Mouse (Mus musculus): ENCODE results near the gene Mpv17l.
"Not testable (repeated sequence)": the region's sequence is repeated elsewhere in the genome, so short reads cannot be mapped to it uniquely, and the experiment has no call there.

The Mpv17l gene

DNA sequence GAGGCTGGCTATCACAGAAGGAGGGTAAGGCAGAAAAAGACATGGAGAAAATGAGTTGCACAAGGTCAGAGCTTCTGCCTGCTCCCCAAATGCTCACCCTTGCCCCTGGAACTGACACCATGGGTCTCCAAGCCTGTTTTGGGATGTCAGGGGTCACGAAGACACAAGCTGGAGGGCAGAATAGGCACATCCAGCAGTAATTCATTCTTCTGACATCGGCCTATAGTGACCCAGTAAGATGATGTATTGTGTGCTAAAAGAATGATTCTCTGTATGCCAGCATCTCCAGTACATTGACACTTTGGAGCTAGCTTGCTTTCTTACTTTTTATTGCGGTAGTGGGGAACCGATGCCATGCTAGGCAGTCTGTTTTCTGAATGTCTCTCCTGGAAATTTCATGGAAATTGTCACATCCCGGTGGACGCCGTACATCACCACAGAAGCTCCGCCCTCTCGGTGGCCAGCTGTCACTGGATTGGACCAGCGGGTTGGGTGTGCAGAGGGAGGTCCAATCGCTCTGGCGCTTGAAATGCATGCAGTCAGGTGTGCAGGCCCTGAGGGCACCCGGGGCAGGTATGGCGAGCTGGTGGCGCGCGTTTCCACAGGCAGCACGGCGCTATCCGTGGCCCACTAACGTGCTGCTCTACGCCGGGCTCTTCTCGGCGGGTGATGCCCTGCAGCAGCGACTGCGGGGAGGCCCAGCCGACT is 37.3 kb downstream of the Mpv17l start:
- peak; percentile 94 for DNase-seq

DNA sequence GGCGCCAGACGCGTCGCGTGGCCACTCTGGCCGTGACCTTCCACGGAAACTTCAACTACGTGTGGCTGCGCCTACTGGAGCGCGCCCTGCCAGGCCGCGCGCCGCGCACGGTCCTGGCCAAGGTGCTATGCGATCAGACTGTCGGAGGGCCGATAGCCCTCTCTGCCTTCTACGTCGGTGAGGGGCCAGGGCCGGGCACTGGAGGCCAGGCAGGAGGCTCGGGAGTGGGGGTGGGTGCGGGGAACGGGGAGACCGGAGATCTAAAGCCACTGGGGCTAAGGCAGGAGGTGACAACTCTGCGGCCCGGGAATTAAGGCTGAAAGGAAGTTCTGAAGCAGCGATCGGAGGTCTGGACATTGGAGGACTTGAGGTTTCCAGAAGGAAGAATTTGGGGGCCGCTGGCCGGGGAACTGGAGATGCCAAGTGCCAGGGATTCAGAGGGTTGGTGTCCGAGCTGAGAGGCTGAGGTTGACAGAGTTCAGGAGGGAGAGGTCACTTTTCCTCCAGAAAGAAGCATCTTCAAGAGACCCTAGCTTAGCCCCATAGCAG is 38.0 kb downstream of the Mpv17l start:
- DNase-seq: no peak

DNA sequence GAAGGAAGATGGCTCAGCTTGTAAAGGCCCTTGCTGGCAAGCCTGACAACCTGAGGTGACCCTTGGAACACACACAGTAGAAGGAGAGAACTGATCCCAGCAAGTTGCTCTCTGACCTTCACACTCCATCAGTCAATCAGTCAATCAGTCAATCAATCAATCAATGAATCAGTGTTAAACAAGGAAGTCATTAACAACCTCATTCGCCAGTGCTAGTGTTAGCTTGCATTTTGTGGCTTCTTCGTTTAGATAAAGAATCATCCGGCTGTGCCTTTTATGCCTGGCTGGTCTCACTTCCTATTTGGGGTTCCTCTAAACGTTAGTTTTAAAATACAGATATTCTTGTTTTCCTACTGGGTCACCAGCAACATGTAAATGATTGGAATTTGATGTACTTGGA is 41.2 kb downstream of the Mpv17l start:
- DNase-seq: no peak

- no peak for DNase-seq
Measured at GRCm38 (mm10) chr16:13944752-13945151, 41.8 kb downstream of the Mpv17l start.

- DNase-seq: no peak
Measured at GRCm38 (mm10) chr16:13945153-13945552, 42.2 kb downstream of the Mpv17l start.

- DNase-seq: no peak
Measured at GRCm38 (mm10) chr16:13946306-13946705, 43.3 kb downstream of the Mpv17l start.

DNA sequence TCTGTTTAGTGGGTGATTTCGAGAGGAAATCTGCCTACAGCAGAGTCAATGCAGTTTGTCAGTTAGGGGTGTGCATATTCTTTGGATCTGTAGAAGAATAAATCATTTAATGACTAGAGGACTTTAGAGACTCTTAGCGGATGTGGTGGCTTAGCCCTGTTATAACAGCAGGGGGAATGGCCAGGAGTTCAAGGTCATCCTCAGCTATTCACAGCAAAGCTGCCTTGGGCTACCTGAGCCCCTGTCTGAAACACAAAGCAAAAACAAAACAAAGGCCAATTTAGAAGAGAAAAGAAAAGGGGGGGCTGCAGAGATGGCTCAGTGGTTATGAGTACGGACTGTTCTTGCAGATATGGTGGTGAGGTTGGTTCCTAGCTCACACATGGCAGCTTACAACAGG is 48.3 kb downstream of the Mpv17l start:
- DNase-seq: no peak

DNA sequence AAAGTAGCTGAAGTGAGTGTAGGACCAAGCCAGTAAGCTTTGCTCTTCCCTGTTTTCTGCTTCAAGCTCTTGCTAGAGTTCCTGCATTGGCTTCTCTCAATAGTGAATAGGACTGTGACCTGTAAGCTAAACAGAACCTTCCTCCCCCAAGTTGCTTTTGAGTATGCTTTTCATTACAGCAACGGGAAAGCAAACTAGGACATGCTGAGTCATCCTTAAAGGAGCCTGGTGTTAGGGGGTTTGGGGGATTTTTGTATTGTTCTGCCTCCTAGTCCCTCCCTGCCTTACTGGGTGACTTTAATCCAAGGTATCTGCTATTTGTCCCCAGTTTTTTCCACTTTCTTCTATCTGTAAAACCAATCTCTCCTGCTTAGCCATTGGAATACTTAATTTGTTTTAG is 59.1 kb downstream of the Mpv17l start:
- DNase-seq: no peak

DNA sequence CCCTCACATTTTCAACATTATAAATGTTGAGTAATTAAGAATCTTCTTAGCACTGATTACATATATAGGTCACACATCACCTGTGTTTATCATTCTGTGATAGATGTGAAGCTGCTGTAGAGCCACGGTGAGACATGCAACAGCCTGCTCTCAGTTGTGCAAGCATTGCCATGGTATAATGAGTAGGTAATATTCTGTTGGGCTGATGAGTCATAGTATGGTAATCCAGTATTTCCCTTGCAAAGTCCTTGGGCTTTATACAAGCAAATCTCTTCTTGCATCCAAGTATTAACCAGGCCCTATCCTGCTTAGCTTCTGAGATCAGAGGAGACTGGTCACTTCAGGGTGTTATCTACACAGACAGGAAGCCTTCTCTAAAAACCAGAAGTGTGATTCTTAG is 66.1 kb downstream of the Mpv17l start:
- no peak for DNase-seq

- no peak for DNase-seq
Measured at GRCm38 (mm10) chr16:13972051-13972450, 69.1 kb downstream of the Mpv17l start.

DNA sequence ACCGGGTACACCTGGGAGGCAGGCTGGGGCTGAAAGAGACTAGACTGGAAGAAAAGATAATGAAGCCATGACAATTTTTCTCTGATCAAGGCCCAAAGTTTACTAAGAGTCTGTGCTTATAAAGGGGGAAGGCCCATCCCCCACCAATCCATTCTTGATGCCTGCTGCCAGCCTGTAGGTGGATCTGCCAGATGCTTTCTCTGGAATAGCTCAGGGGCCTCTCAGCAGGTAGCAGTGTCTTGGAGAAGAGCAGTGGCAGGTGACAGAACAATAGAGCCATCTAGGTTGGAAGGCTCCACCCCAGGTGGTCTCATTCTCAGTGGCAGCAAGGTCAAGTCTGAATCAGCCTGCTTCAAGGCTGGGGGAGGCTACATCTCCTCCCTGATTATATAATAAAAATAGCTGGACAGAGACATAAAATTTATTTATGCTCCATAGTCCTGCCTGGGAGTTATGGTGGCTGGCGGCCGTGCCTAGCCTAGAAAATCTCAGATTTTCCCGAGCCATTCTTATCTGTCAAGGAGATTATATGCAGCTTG is 73.5 kb downstream of the Mpv17l start:
- not testable (repeated sequence) for DNase-seq

DNA sequence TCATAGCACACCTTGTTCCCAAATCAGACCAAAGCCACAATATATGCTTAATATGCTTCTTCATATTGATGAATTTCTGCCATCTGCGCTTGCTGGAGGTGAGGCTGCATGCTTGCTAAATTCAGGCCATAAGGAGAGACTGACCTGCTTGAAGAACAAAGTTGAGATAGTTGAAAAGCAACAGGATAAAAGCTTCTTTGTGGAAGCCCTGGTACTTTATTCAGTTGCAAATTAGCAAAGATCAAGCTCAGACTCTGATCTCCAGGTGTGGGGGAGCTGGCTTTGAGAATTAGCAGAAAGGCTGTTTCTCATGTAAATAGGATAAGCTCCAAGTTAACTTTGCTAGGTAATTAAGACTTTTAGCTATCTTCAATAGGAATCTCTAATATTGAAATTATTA is 74.1 kb downstream of the Mpv17l start:
- not testable (repeated sequence) for DNase-seq

DNA sequence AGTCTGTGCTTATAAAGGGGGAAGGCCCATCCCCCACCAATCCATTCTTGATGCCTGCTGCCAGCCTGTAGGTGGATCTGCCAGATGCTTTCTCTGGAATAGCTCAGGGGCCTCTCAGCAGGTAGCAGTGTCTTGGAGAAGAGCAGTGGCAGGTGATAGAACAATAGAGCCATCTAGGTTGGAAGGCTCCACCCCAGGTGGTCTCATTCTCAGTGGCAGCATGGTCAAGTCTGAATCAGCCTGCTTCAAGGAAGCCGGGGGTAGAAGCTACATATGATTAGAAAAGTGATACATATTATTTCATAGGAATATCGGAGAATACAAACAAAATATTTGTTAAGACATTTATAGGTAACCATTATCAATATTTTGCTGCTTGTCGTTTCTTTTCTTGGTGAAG is 78.8 kb downstream of the Mpv17l start:
- DNase-seq: not testable (repeated sequence)

GRCm38 (mm10) chr16:13983161-13983560 is 80.2 kb downstream of the Mpv17l start:
- no peak for DNase-seq

- DNase-seq: no peak
Measured at GRCm38 (mm10) chr16:13986197-13986573, 83.2 kb downstream of the Mpv17l start.

GRCm38 (mm10) chr16:13986574-13987478 is 83.9 kb downstream of the Mpv17l start, which contains the start of the genes 2900011O08Rik and Ifitm7:
2900011O08Rik (plus strand) TSS chr16:13986604.
Ifitm7 (minus strand) TSS chr16:13986888.
- peak; percentile 80 for DNase-seq

DNA sequence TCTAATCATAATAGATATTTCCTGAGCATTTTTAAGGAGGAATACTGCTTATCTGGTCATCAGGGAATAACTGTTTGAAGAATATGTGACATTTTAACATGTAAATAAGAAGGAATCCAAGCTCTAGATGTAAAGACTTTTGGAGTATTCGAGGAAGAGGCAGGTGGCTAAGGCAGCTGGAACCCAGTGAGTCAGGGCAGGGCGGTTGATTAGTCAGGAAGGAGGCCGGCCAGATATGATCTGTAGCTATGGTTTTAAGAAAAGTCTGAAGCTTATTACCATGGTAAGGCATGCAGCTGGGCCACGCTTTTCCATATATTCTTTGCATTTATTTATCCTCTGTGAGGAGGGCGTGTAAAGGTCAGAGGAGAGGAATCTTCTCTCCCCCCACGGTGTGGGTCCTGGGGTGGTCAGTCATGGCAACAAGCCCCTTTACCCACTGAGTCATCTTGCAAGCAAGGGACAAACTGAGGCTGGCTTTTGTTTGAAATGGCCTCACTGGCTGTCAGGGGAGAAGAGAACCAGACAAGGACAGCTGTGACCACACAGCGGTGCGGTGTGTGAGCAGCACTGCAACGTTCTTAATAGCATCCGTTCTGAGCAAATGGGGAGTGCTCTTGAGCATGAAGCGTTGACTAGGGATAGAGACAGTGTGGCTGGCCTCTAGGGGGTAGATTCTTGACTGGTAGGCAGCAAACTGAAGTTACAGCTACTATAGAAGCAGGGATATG is 89.7 kb downstream of the Mpv17l start:
- no peak for DNase-seq

- DNase-seq: no peak
Measured at GRCm38 (mm10) chr16:13994076-13994475, 91.1 kb downstream of the Mpv17l start.

DNA sequence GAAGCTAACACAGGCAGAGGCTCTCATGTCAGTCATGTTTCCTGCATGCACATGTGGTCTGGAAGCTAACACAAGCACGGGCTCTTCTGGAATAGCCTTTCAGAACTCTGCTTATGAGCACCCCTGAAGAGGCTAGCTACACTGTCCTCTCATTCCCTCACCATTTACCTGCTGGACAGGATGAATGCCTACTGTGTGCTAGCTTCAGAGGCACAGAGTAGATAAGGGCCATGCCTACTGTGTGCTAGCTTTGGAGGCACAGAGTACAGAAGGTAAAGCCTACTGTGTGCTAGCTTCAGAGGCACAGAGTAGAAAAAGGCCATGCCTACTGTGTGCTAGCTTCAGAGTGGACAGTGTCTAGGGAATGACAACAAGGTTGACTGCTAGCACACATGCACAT is 91.5 kb downstream of the Mpv17l start:
- DNase-seq: no peak

Measured in cerebellum, adult 9-10 months (tissue).